Mouse (Mus musculus): ENCODE measurements around the gene Prr29.

DNA sequence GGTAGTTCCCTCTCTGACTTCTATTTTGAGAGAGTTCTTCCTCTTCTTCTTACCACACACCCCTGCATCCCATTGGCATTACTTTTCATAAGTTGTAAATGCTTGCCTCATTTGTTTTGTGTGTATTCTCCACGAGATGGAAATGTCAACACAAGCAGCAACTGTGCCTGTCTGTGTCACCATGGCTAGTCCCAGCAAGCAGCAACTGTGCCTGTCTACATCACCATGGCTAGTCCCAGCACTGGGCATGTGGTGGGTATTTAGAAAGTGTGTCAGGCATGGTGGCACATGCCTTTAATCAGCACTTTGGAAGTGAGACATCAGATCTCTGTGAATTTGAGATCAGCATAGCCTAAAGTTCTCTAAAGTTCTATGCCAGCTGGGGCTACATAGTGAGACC lies 11.1 kb upstream of the Prr29 start:
- TF ChIP-seq CTCF (IDR thresholded peaks at IDR 0.05; ENCODE audit: low read depth, low read length), result no peak
- no peak for TF ChIP-seq POLR2A (IDR thresholded peaks at IDR 0.05; ENCODE audit: insufficient read depth, low read length)

Measured in ES-Bruce4 (cell line).